Mouse (Mus musculus) right cerebral cortex, postnatal 25 days (tissue): ENCODE data around the gene Sft2d1.
A peak's percentile ranks its signal among the peaks of the same experiment; 100 is the strongest.

Source experiments
- DNase-seq: peaks from one replicate; pipeline ENCODE4 v3.0.0; 2022

Sft2d1 gene

DNA sequence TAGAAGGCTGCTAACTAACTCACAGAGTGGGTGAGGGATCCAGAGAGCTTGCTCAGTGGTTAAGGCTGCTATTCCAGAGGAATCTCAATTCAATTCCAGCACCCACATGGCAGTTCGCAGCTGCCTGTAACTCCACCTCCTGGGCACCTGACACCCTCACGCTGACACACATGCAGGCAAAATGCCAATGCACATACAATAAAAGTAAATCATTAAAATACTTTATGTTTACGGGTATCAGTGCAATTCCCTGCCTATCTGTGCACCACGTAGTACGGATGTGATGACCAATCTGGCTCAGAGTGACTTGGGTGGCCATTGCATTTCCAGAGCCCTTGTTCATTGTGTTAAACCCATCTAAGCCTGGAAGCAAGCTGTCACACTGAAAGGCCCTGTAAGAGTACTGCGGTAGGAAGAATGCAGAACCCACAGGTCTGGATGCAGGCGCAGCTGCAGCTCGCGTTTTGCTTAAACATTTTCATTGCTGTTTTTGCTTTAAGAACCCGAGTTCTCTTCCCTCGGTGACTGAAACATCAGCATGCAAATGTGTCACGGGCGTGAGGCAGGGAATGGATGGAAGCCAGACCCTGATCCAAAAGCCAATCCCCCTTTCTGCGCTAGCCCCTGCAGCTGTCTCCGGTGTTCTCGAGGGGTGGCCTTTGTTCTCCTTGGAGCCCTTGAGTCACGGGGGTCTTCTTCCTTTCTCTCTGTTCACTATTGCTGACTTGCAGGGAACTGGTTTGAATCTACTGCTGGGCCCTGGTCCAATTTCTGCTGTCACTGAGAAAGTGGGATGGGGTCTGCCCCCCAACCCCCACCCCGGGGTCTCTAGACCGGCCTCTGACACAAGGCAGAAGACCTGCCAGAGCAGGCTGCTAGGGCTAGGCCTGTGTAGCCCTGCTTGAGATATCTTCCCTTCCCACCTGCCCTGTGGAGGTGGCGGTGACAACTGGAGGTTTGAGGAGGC is 56.9 kb downstream of the Sft2d1 start:
- DNase-seq = peak; percentile 63

DNA sequence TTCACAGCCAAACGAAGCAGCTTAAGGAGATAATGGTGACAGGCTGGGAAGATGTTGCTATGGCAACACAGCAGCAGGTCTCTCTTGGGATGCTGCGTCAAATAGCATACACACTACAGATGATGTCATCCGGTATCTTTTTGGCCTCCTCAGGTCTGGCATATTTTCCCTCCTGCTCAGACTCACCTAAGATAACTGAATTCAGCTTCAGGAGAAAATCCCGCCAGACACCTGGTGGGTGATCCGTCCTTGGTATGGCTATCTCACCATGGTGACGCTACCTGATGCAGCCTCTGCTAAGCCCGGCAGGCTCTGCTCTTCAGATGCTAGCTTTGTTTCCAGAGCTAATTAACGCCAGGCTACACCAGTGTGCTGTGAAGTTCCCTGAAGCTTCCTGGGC is 57.7 kb downstream of the Sft2d1 start:
- DNase-seq = peak; percentile 66

DNA sequence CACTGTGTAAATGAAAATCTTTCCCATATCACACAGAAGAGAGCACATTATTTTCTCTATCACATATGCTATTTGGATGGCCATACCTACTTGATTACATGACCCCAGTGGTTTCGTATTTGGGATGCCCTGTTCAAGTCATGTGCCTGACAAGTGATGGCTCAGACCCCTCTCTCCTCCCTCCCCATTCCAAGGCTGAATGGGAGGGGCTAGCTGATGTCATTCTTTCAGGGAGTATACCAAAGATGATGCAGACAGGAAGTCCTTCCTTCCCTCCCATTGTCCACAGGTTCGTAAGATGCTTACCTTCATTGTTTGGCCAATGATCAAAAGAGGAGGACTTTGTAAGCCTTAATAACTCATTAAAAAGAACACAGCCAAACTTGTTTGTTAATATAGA is 58.3 kb downstream of the Sft2d1 start:
- DNase-seq = no peak

DNA sequence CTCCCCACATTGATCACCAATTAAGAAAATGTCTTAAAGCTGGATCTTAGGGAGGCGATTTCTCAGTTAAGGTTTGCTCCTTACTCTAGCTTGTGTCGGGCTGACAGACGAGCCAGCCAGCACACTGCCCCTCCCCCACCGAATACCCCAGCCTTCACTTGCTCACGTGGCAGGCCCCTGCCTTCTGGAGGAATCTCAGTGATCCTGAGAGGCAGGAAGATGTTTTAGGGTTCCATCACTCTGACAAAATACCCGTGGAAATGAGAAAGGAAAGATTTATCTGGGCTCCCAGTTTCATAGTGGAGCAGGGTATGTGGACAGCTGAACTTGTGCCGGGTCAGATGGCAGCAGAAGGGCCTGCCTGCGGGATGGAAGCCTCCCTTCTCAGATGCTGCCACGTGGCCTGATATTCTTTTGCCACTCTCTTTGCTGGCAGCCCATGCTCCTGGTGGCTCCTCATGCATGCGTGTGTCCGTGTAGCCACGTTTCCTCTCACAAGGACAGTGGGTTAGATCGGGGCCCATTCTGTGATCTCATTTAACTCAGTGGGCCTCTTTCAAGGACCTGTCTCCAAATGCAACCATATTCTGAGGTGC is 59.8 kb downstream of the Sft2d1 start:
- DNase-seq = no peak

DNA sequence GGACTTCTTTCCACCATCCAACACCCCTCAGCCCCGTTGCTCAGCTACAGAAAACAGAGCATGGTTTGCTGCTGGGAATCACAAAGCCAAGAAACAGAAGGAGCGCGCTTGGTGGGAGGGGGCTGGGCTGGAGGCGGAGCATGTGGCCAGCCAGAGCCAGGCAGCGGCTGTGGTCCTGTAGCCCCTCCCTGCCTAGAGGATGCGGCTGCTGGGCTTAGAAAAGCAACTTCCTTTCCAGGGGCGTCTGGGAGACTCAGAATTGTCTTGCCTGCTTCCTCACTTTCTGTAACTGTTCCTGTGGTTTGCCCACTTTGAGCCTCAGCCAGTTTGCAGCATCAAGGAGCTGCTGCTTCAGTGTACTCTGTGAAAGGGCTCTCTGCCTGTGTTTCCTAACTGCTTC is 60.9 kb downstream of the Sft2d1 start:
- DNase-seq = peak; percentile 79

DNA sequence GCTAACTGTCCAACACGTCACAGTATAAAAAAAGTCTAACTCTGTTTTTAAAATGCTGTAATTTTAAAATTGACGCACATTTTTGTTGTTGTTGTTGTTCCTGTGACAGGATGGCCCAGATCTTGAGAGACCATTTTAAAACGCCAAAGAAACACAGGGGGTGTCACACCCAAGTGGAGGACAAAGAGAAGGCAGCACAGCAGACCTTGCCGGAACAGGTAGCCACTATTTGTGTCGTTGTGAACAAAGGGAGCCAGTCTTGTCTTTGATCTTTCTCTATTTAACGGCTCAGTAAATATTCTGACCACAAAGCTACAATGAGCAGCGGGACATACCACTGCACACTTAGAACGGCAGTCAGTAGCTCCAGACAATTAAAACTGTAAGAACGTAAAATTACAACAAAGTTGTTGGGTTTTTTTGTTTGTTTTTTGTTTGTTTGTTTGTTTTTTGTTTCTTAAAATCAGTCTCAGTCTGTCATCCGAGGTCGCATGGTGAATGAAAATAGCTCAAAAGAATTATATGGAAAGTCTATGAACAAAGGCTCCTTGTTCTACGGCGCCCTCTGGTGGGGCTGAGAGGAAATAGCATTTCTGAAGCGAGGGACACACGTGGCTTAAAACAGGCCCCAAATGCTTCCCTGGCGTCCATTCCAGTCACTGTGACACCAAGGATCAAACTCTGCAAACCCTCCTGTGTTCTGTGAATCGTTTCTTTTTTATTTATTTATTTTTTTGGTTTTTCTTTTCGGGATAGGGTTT is 61.6 kb downstream of the Sft2d1 start:
- DNase-seq = peak; percentile 73
